Mouse (Mus musculus): ENCODE results near the gene Tlcd2.

DNA sequence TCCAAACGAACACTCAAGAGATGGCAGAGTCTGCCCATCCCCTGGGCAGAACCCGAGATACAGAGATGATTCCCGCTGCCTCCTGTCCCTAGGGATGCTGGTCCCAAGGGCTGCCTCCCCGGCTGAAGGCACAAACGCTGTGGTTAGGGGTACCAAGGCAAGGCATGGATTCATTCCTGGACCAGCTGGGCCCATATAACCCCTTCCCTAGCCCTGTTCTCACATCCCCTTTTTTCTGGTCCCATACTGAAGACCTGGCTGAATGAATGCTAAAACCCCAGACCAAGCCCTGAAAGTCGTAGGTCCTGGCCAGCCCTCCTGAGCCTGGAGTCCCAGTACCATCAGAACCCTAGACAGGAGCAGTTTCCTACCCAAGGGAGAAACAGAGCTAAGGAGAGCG is 20.5 kb upstream of the Tlcd2 start:
- TF ChIP-seq CTCF (IDR thresholded peaks at IDR 0.05; ENCODE audit: extremely low read depth, insufficient read length, insufficient replicate concordance, low read depth, low read length) (no peak), POLR2A (IDR thresholded peaks at IDR 0.05; ENCODE audit: low read depth, low read length) (no peak)

Data from small intestine, adult 2 months (tissue).